In genomic region chr1:149896590-149896989, GRCm38 (mm10) we compare ENCODE assay signal across 17 mouse cellular contexts.
DNase-seq lines count a peak whose midpoint lies in the region; ATAC-seq and TF ChIP-seq lines count a peak whose summit lies in the region.
"Had no signal": no experiment of that assay in that cellular context is flagged by ENCODE, and none has a peak within 500 bp of the region (broad histone marks: within the 10 kb centered on the region; RNA-seq: fewer than 3 reads in every experiment).

No protein-coding gene starts in this region.

- H3K4me2 ChIP-seq in hindbrain, embryonic 11.5 days (replicated peaks; ENCODE audit: low read depth, low read length), result no peak overlapping the region
- no peak overlapping the region for H3K4me2 ChIP-seq in hindbrain, embryonic 12.5 days (replicated peaks)
- no peak overlapping the region for H3K4me2 ChIP-seq in forebrain, embryonic 12.5 days
- no peak overlapping the region for H3K4me2 ChIP-seq in hindbrain, embryonic 16.5 days (ENCODE audit: low read length)
- H3K4me2 ChIP-seq in midbrain, postnatal 0 days (ENCODE audit: low read depth, low read length, poor library complexity, severe bottlenecking), result no peak overlapping the region
- H3K4me2 ChIP-seq: liver, embryonic 11.5 days; lung, embryonic 15.5 days; neural tube, embryonic 13.5 days had no signal

- H3K36me3 ChIP-seq in hindbrain, embryonic 11.5 days (ENCODE audit: control insufficient read depth, insufficient read depth, low read length), result no peaks in the 10 kb centered on the region
- no peaks in the 10 kb centered on the region for H3K36me3 ChIP-seq in hindbrain, embryonic 12.5 days
- no peaks in the 10 kb centered on the region for H3K36me3 ChIP-seq in forebrain, embryonic 12.5 days (replicated peaks)
- no peaks in the 10 kb centered on the region for H3K36me3 ChIP-seq in hindbrain, embryonic 16.5 days (ENCODE audit: control insufficient read depth, insufficient read depth, low read length)
- H3K36me3 ChIP-seq in midbrain, postnatal 0 days (ENCODE audit: insufficient read depth, low read length), result no peaks in the 10 kb centered on the region
- no peaks in the 10 kb centered on the region for H3K36me3 ChIP-seq in thymus, adult 2 months (ENCODE audit: control insufficient read depth, insufficient read depth, low read length)
- H3K36me3 ChIP-seq: G1E; lung, embryonic 15.5 days; neural tube, embryonic 13.5 days had no signal

- no peak overlapping the region for H3K4me3 ChIP-seq in hindbrain, embryonic 11.5 days (ENCODE audit: low read depth, low read length)
- no peak overlapping the region for H3K4me3 ChIP-seq in hindbrain, embryonic 12.5 days
- H3K4me3 ChIP-seq in forebrain, embryonic 12.5 days (replicated peaks), result no peak overlapping the region
- no peak overlapping the region for H3K4me3 ChIP-seq in hindbrain, embryonic 16.5 days (ENCODE audit: low read length)
- H3K4me3 ChIP-seq in midbrain, postnatal 0 days (ENCODE audit: low read depth, low read length), result no peak overlapping the region
- H3K4me3 ChIP-seq in thymus, adult 2 months (ENCODE audit: control insufficient read depth, insufficient read depth, low read length), result no peak overlapping the region
- H3K4me3 ChIP-seq: lung, embryonic 15.5 days; neural tube, embryonic 13.5 days had no signal

- no peak for TF ChIP-seq CTCF in midbrain, postnatal 0 days (IDR thresholded peaks at IDR 0.05)
- no peak for TF ChIP-seq CTCF in thymus, adult 2 months (IDR thresholded peaks at IDR 0.05; ENCODE audit: borderline replicate concordance, control insufficient read depth, extremely low read depth, insufficient read depth, low read length, poor library complexity)

- no peaks in the 10 kb centered on the region for H3K27me3 ChIP-seq in hindbrain, embryonic 11.5 days (ENCODE audit: control insufficient read depth, insufficient read depth, low read length)
- no peaks in the 10 kb centered on the region for H3K27me3 ChIP-seq in hindbrain, embryonic 12.5 days
- H3K27me3 ChIP-seq in forebrain, embryonic 12.5 days, result no peaks in the 10 kb centered on the region
- H3K27me3 ChIP-seq in hindbrain, embryonic 16.5 days (replicated peaks; ENCODE audit: control insufficient read depth, insufficient read depth, low read length), result no peaks in the 10 kb centered on the region
- no peaks in the 10 kb centered on the region for H3K27me3 ChIP-seq in midbrain, postnatal 0 days (ENCODE audit: insufficient read depth, low read length)
- no peaks in the 10 kb centered on the region for H3K27me3 ChIP-seq in thymus, adult 2 months (ENCODE audit: control insufficient read depth, insufficient read depth, low read length)
- H3K27me3 ChIP-seq: lung, embryonic 15.5 days; neural tube, embryonic 13.5 days had no signal

- no peak for TF ChIP-seq POLR2A in thymus, adult 2 months (IDR thresholded peaks at IDR 0.05; ENCODE audit: control insufficient read depth, extremely low read depth, insufficient read depth, low read length, poor library complexity)

- no peaks in the 10 kb centered on the region for H3K4me1 ChIP-seq in hindbrain, embryonic 11.5 days (replicated peaks; ENCODE audit: control insufficient read depth, insufficient read depth, low read length)
- no peaks in the 10 kb centered on the region; the same call in 1 of the 2 replicates for H3K4me1 ChIP-seq in hindbrain, embryonic 12.5 days
- no peaks in the 10 kb centered on the region for H3K4me1 ChIP-seq in forebrain, embryonic 12.5 days
- H3K4me1 ChIP-seq in hindbrain, embryonic 16.5 days (ENCODE audit: control insufficient read depth, insufficient read depth, low read depth, low read length), result no peaks in the 10 kb centered on the region
- no peaks in the 10 kb centered on the region for H3K4me1 ChIP-seq in midbrain, postnatal 0 days (ENCODE audit: insufficient read depth, low read length)
- H3K4me1 ChIP-seq in thymus, adult 2 months (replicated peaks; ENCODE audit: control insufficient read depth, insufficient read depth, low read length), result no peaks in the 10 kb centered on the region
- H3K4me1 ChIP-seq: lung, embryonic 15.5 days; neural tube, embryonic 13.5 days had no signal

- no peak overlapping the region for H3K9ac ChIP-seq in hindbrain, embryonic 11.5 days (ENCODE audit: low read depth, low read length)
- no peak overlapping the region for H3K9ac ChIP-seq in hindbrain, embryonic 12.5 days
- no peak overlapping the region for H3K9ac ChIP-seq in forebrain, embryonic 12.5 days
- H3K9ac ChIP-seq in hindbrain, embryonic 16.5 days (ENCODE audit: low read depth, low read length), result no peak overlapping the region
- H3K9ac ChIP-seq in midbrain, postnatal 0 days (replicated peaks; ENCODE audit: low read length, poor library complexity, severe bottlenecking), result no peak overlapping the region
- H3K9ac ChIP-seq: lung, embryonic 15.5 days; neural tube, embryonic 13.5 days had no signal

- peak; percentile 51; the same call in 1 of the 2 replicates for ATAC-seq in hindbrain, embryonic 11.5 days (ENCODE audit: low FRiP score)
- ATAC-seq in hindbrain, embryonic 12.5 days (ENCODE audit: low FRiP score), result no peak
- ATAC-seq in forebrain, embryonic 12.5 days (ENCODE audit: low FRiP score), result peak; percentile 87
- ATAC-seq in hindbrain, embryonic 16.5 days, result peak; percentile 92
- ATAC-seq in midbrain, postnatal 0 days (ENCODE audit: low FRiP score), result no peak; the same call in 1 of the 2 replicates
- ATAC-seq: intestine, postnatal 0 days had no signal

- DNase-seq in hindbrain, embryonic 11.5 days (ENCODE audit: low spot score), result peak; percentile 5
- peak; percentile 72 for DNase-seq in midbrain, postnatal 0 days (ENCODE audit: low spot score)
- no peak for DNase-seq in heart, adult 11 months
- DNase-seq in embryo, embryonic 9.5 days (ENCODE audit: extremely low spot score), result no peak
- no peak for DNase-seq in thymus, adult 2 months
- DNase-seq: adrenal gland, postnatal 14 days; heart, adult 18-20 months; heart, postnatal 10 days; right cerebral cortex, postnatal 14 days had no signal

- no peak overlapping the region for H3K27ac ChIP-seq in hindbrain, embryonic 11.5 days (ENCODE audit: low read depth, low read length)
- no peak overlapping the region for H3K27ac ChIP-seq in hindbrain, embryonic 12.5 days
- no peak overlapping the region for H3K27ac ChIP-seq in forebrain, embryonic 12.5 days
- no peak overlapping the region for H3K27ac ChIP-seq in hindbrain, embryonic 16.5 days (ENCODE audit: low read depth, low read length)
- H3K27ac ChIP-seq in midbrain, postnatal 0 days (ENCODE audit: low read depth, low read length), result no peak overlapping the region
- H3K27ac ChIP-seq in thymus, adult 2 months (ENCODE audit: control insufficient read depth, insufficient read depth, low read length), result no peak overlapping the region
- H3K27ac ChIP-seq: lung, embryonic 15.5 days; neural tube, embryonic 13.5 days had no signal

- H3K9me3 ChIP-seq in hindbrain, embryonic 11.5 days (ENCODE audit: control insufficient read depth, low read length), result no peaks in the 10 kb centered on the region
- H3K9me3 ChIP-seq in hindbrain, embryonic 12.5 days (replicated peaks), result no peaks in the 10 kb centered on the region
- no peaks in the 10 kb centered on the region for H3K9me3 ChIP-seq in forebrain, embryonic 12.5 days
- no peaks in the 10 kb centered on the region for H3K9me3 ChIP-seq in hindbrain, embryonic 16.5 days (ENCODE audit: control insufficient read depth, low read length)
- H3K9me3 ChIP-seq in midbrain, postnatal 0 days (ENCODE audit: low read length), result no peaks in the 10 kb centered on the region
- H3K9me3 ChIP-seq: lung, embryonic 15.5 days; neural tube, embryonic 13.5 days had no signal

- WGBS in hindbrain, embryonic 11.5 days, result 61% methylated on average over 5 of the region's 5 CpGs
- WGBS in hindbrain, embryonic 12.5 days, result 59% methylated on average over 5 of the region's 5 CpGs
- 41% methylated on average over 5 of the region's 5 CpGs for WGBS in forebrain, embryonic 12.5 days
- WGBS in hindbrain, embryonic 16.5 days, result 52% methylated on average over 5 of the region's 5 CpGs
- WGBS in midbrain, postnatal 0 days, result 64% methylated on average over 5 of the region's 5 CpGs
- WGBS in thymus, adult 2 months, result 92% methylated on average over 5 of the region's 5 CpGs

Comparison
In these comparisons a context has a peak if more than half of its experiments do, and no peak if none do; other contexts are left out.
1. ATAC-seq: peak in hindbrain, embryonic 11.5 days (single experiment), forebrain, embryonic 12.5 days (single experiment) and hindbrain, embryonic 16.5 days (single experiment); none in hindbrain, embryonic 12.5 days (single experiment) and midbrain, postnatal 0 days (single experiment).
2. DNase-seq: peak in hindbrain, embryonic 11.5 days (single experiment) and midbrain, postnatal 0 days (single experiment); none in heart, adult 11 months (single experiment), embryo, embryonic 9.5 days (single experiment) and thymus, adult 2 months (single experiment).